Mouse (Mus musculus) thymus, adult 2 months (tissue): ENCODE results near the gene Prkce. TPM values are rescaled to one million over a fixed set of nuclear protein-coding genes. Genes with fewer than 3 reads are reported as not detected.

ENCODE experiments used
- DNase-seq: peaks from one replicate; pipeline ENCODE4 v3.0.0; 2021
- H3K27ac ChIP-seq: fragments of 200-500 bp; 2 replicates; pipeline ENCODE4 v1.5.1; 2012; ENCODE audit warnings: low read length, control low read depth; ENCODE audit not compliant: control insufficient read depth, insufficient read depth
- H3K27me3 ChIP-seq: fragments of 200-500 bp; 2 replicates; pipeline ENCODE4 v1.6.1; 2012; ENCODE audit warnings: mild to moderate bottlenecking, low read length, moderate library complexity, mixed read lengths; ENCODE audit not compliant: control insufficient read depth, insufficient read depth
- H3K36me3 ChIP-seq: fragments of 200-500 bp; 2 replicates; pipeline ENCODE4 v1.6.1; 2012; ENCODE audit warnings: mild to moderate bottlenecking, low read length, moderate library complexity; ENCODE audit not compliant: control insufficient read depth, insufficient read depth
- H3K4me1 ChIP-seq: fragments of 200-500 bp; replicated peaks from 2 replicates; pipeline ENCODE4 v1.6.1; 2012; ENCODE audit warnings: low read length; ENCODE audit not compliant: control insufficient read depth, insufficient read depth
- H3K4me3 ChIP-seq: fragments of 200-500 bp; 2 replicates; pipeline ENCODE4 v1.5.1; 2012; ENCODE audit warnings: mild to moderate bottlenecking, low read length, control low read depth, moderate library complexity; ENCODE audit not compliant: control insufficient read depth, insufficient read depth
- CTCF ChIP-seq: fragments of 200-500 bp; IDR thresholded peaks from 2 replicates; pipeline ENCODE4 v1.5.1; 2012; ENCODE audit warnings: mild to moderate bottlenecking, control low read depth, low read length, moderate library complexity, borderline replicate concordance; ENCODE audit not compliant: control insufficient read depth, poor library complexity, insufficient read depth; ENCODE audit errors: extremely low read depth
- POLR2A ChIP-seq: fragments of 200-500 bp; IDR thresholded peaks from 2 replicates; pipeline ENCODE4 v1.6.1; 2012; ENCODE audit warnings: mild to moderate bottlenecking, low read length, control low read depth, moderate library complexity; ENCODE audit not compliant: control insufficient read depth, poor library complexity, insufficient read depth; ENCODE audit errors: extremely low read depth
- WGBS: fragments of 180-500 bp; shearing (Covaris S2); methylation state at CpG from one replicate; pipeline ENCODE4 v1.1.7; 2018; 5-methylcytosine and 5-hydroxymethylcytosine counted together
- polyA plus RNA-seq: library from polyadenylated mRNA; depleted of rRNA; stranded (reverse); fragments of >200 nt; gene quantifications from 2 replicates; pipeline ENCODE4 v1.2.3, GENCODE M21; 2012

Gene Prkce
- polyA plus RNA-seq, 1 experiment, result 1.6 TPM

DNA sequence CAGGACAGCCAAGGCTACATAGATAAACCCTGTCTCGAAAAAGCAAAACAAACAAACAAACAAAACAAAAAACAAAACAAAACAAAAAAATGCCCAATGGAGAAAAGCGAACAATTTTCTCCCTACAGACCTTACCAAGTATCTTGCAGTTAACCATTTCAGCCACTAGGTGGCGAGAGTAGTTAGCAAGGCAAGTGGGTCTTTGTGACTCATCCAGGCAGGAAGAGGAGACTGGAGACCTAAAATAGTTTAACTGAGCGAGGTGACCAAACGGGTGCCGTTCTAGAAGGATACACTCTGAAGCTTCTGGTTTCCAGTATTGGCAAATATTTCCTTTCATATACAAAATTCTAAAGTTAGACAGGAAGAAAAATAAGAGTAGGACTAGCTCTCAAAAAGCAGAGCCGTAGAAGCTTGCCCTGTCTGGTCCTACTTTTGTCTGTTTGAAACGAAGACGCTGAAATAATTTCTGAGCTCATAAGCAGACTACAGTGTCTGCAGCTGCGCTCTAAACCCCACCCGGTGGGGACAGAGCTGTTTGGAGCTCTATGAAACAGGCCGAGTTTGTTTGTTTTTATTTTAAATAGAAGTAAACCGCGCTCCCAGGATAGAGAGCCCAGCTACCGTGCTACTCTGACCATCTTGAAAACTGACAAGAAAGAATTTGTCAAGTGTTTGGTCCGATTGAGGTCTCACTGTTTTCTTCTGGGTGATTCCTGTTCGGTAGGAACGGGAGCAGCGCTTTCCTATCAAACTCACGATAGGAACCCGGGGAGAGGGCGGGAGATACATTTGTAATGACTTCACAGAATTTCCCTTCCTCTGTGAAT is 368.5 kb downstream of the Prkce start:
- 41% methylated on average over 22 of the region's 22 CpGs for WGBS
- Histone ChIP-seq H3K36me3 (no peaks in the 10 kb centered on the region), H3K4me1 (no peaks in the 10 kb centered on the region; the same call in 1 of the 2 replicates), H3K27ac (no peak overlapping the region), H3K27me3 (no peaks in the 10 kb centered on the region), H3K4me3 (no peak overlapping the region)
- DNase-seq, result peak; percentile 78
- no peak for TF ChIP-seq POLR2A
- no peak for TF ChIP-seq CTCF

DNA sequence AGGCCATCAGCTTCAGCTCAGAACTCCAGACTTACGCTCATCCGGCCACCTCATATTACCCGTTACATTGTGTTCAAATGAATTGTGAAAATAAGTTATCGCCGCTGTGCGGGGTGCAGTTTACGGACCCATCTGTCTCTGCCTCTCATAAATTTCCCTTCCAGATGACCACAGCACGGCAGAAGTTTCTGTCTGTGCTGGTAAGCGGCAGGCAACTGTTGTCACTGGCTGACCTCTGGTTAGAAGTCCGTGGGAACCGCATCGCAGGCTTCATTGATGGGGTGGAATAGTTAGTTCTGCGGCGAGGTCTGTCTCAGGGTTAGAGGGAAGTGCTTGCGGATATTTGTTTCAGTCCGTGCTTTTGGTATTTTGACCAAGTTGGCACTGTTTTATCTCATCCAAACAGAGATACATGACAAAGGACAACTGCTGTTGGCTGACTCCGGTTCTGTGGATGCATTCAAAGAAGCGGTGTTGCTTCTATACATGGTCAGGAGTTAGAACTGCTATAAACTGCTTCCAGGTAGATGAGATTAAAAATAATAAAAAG is 372.4 kb downstream of the Prkce start:
- Histone ChIP-seq H3K4me3 (no peak overlapping the region), H3K36me3 (no peaks in the 10 kb centered on the region), H3K27me3 (no peaks in the 10 kb centered on the region), H3K4me1 (no peaks in the 10 kb centered on the region; the same call in 1 of the 2 replicates), H3K27ac (no peak overlapping the region)
- TF ChIP-seq POLR2A (no peak), CTCF (no peak)
- no peak for DNase-seq
- WGBS, result 95% methylated on average over 18 of the region's 18 CpGs

DNA sequence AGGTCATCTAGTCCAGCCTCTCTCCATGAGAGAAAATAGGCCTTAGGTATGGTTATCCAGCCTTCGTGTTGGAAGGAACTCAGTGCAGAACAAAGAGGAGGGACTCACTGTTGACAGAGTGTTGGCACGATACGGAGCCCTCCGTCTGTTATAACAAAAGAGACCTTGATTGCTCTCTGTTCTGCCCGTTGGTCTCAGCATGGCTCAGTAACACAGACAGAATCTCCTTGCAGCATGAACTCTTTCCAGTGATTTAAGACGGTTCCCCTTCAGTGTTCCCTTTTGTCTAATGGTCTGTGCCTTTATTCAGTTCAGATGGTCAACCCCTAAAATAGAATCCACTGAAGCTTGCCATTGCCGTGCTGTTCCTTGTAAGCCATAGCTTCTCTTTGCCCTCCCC is 378.9 kb downstream of the Prkce start:
- Histone ChIP-seq H3K4me1 (no peaks in the 10 kb centered on the region), H3K4me3 (no peak overlapping the region), H3K27me3 (no peaks in the 10 kb centered on the region), H3K27ac (no peak overlapping the region), H3K36me3 (no peaks in the 10 kb centered on the region)
- DNase-seq, result no peak
- TF ChIP-seq POLR2A, result no peak
- no peak for TF ChIP-seq CTCF
- WGBS, result 96% methylated on average over 7 of the region's 7 CpGs

DNA sequence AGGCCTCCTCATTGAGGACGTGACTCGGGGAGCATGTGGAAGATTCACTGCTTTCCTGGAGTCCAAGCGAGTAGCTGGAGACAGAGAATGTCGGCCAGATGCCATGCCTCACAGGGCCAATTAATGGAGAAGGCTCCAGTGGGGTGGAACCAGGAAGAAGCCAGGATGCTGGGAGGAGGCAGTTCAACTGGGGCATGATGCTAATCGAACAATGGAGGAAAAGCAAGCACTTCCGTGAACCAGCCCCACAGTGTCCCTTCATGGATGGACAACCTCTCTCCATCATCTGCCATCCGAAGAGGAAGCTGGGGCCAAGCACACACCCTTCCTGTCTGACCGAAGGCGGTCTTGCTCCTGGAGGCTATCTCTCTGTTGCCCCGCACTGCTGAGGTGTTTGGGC is 381.5 kb downstream of the Prkce start:
- no peak for DNase-seq
- 97% methylated on average over 10 of the region's 10 CpGs for WGBS
- Histone ChIP-seq H3K27me3 (no peaks in the 10 kb centered on the region), H3K36me3 (no peaks in the 10 kb centered on the region), H3K4me3 (no peak overlapping the region), H3K4me1 (no peaks in the 10 kb centered on the region), H3K27ac (no peak overlapping the region)
- no peak for TF ChIP-seq POLR2A
- TF ChIP-seq CTCF, result no peak

DNA sequence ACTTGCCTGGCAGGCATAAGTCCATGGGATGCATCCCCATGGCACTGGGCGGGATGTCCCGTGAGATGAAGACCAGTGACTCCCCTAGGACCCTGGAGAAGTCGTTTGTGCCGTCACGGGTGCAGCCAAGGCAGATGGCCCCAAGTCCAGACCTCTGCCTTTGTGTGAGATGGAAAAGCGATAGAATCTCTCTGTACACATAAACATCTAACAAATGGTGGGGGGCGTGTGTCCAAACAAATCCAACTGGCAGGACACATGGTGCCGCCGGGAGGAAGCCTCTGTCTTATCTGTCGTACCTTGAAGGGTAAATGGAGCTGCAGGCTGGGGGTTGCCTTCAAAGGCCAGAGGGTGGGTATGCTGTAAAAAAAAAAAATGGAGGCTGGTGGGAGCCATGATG is 384.0 kb downstream of the Prkce start:
- Histone ChIP-seq H3K4me3 (no peak overlapping the region), H3K27ac (no peak overlapping the region), H3K27me3 (no peaks in the 10 kb centered on the region), H3K36me3 (no peaks in the 10 kb centered on the region), H3K4me1 (no peaks in the 10 kb centered on the region)
- DNase-seq, result no peak
- 96% methylated on average over 10 of the region's 10 CpGs for WGBS
- TF ChIP-seq CTCF (no peak), POLR2A (no peak)

DNA sequence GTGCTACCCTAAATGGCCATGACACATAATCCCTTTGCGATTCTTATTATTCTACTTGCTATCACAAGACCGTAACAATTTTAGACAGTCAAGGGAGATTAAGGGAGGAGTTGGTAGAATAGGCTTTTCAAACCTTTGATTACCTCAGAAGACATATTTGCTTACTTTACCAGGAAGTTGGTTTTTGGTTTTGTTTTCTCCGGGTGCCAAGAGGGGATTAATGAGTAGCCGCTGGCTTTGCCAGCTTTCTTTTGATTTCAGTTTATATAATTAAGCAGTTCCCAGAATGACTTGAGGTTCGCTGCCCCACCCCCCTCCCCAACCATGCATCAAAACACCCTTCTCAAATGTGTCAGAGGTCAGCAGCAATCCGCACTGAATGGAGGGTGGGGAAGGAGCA is 384.4 kb downstream of the Prkce start:
- no peak overlapping the region for H3K27ac ChIP-seq

More for the DNA sequence above, 384.4 kb downstream of the Prkce start:
- 93% methylated on average over 6 of the region's 6 CpGs for WGBS
- H3K4me1 ChIP-seq, result no peaks in the 10 kb centered on the region
- no peaks in the 10 kb centered on the region for H3K36me3 ChIP-seq
- H3K27me3 ChIP-seq, result no peaks in the 10 kb centered on the region
- TF ChIP-seq CTCF, result no peak
- TF ChIP-seq POLR2A, result no peak
- no peak for DNase-seq
- no peak overlapping the region for H3K4me3 ChIP-seq
